Mouse (Mus musculus): ENCODE measurements around the gene Paox. TPM values are rescaled to one million over a fixed set of nuclear protein-coding genes. Genes with fewer than 3 reads are reported as not detected.

Paox gene
- 1 to 10 TPM; 2.4 to 3.7 TPM for polyA plus RNA-seq (2017; shearing (Covaris generic))

DNA sequence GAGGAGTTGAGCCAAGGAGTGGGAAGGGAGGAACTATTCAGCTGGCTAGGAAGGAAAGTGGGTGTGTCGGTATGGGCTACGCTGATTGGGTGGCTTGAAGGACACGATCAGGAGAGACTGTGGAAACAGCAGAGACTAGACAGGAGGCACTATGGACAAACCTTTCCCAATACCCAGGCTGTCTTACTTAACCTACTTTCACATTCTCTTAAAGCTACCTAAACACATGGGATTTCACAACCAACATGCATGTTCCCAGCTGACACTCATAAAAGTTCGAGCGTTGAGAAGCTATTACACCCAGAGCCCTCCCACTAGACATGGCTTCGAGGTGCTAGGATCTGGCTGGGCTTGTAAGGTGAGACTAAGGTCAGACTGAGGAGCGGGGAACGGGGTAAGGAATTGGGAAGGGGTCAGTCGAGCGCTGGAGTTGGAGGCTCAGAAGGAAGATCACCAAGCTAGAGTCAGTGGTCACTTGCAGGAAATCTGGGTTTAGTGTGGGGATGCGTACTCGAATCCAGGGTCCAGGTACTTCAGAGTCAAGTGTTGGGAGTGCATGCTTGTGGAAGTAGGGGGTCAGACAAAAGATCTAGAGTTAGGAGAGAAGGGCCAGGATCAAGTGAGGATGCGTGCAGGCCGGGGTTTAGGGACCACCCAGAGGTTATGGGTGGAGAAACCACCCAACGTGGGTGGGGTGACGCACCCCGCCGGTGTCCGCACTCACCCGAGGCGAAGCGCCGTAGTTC, at the start of gene Paox:
Gene Paox (plus strand): TSS at position 217 of the 746 bp plus-strand sequence.
- ATAC-seq = peak; percentile 7

DNA sequence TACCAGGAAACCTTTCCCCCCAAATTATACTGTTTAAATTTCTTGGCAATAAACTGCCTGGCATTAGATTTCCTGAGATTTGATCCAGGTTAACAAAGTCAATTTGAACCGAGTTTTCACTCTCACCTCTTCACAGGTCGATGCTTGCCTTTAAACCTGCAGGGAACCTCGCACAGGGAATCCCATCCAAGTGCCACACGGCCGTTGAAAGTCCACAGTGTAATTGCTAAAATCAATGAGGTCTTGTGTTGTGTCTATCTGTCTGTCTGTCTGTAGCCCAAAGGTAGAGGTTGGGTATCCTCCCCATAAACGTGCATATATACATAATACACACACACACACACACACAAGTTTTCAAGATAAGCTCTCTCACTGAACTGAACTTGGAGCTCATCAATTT, 48.2 kb upstream of the Paox start:
- no peak for ATAC-seq

DNA sequence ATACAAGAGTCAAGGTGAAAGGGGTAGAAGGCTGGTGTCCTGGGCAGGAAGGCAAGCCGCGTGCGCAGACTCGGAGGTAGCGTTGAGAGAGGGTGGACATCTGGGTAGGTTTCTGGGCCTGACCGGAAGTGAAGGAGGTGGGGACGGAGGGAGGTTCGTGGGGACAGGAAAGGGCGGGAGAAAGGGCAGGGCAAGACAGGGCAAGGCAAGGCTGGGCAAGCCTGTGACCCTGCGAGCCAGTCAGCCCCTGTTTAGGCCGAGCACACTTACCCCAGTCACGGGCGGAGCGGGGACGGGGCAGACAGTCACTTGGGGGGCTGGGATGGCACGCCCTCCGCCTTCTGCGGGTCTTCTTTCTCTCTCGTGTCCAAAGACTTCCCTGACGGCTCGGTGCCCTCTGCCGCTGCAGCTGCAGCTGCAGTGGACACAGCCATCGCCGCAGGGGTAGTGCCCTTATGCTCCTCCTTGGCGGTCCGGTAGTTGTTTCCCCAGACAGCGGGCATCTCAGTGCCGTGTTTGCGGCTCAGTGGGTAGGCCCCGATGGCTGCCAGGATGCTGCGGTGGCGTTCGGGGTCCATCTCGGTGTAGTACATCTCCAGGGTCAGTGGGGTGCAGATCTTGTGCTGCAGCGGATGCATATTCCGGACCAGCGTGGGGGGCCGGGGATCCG, 45.4 kb upstream of the Paox start:
- no peak for ATAC-seq

DNA sequence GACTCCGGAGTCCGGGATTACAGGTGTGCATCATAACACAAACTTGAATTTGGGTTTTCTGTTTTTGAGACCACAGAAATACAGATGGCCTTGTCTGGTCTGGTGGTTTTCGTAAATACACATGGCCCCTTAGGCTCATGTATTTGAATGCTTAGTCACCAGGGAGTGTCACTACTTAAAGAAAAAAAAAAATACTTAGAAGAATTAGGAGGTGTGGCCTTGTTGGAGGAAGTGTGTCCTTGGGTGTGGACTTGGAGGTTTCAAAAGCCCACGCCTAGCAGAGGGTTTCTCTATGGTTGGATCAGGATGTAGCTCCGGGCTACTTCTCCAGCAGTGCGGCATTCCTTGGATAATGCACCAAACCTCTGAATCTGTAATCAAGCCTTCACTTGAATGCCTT, 37.9 kb upstream of the Paox start:
- ATAC-seq = no peak

DNA sequence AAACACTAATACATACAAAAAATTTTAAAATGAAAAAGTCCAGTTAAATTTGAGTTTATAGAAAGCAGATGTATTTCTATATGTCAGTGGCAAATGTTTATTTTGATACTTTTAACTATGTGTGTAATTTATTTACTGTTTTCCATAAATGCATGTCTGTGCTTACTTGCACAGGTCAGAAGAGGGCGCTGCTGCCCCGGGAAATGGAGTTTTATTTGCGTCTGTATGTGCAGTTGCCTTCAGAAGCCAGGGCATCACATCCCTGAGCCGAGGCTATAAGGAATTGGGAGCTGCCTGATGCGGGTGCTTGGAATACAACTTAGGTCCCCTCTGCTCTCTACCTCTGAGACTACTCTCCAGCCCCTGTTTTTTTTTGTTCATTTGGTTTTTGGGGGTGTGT, 36.9 kb upstream of the Paox start:
- ATAC-seq = peak; percentile 66

DNA sequence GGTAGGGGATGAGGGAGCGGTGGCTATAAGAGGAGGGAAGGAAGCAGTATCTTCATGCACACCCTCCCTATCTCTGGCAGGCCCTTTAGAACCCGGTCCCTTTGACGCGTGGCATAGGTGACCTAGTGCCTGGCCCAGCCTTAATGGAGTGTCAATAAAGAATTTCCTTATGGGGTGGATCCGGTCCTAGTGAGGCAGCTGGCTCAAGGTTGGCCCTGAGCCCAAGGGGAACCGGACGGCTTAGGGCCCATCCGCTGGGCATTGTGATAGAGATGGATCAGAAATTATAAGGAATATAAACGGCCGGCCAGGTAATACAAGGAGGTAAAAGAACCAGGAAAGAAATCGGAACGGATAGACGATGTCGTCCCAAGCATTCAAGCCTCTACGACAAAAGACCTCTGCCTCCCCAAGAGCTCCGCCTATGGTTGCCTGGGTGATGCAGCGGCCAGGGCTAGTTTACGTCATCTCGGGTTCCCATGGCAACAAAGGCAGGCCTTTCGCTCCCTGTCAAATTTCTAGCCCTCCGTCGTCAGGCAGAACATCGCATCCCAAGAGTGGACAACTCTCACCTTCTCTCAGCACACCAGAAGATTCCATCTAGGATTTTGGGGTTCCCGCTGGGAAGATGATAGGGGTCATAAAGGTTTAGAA, 35.0 kb upstream of the Paox start:
- ATAC-seq = peak; percentile 71

DNA sequence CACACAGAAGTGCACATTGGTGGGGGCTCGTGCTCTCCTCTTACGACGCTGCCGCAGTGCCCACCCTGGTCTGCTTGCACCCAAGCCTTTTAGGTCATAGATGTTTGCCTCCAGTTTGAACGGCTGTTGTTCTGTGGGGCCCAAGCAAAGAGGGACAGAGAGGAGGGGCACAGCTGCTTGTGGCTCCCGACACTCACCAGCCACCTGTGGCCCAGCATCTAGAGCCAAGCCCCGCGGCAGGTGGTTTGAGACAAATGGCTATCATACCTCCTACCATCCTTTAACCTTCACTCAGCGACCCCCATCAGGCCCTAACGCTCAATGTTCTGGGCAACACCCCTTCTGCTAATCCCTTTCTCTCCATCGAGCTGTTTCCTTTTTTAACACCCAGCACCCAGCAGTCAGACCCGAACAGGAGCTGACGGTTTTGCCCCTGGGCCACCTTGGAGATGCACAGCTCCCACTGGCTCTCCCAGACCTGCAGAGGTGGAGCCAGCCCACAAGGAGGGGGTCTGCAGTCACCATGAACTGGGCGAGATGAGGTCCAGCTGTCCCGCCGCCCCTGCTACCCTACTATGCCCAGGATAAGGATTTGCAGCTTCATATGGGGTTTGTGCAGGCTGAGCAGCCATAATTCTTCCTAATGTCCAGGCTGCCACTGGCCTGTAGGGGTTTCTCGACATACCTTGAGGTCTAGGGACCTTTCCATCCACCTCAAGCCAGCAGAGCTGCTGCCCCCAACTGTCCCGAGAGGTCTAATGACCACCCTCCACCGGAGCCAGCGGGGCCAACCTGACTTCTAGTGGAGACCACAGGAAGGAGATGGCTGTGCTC, 34.0 kb upstream of the Paox start:
- ATAC-seq = no peak

DNA sequence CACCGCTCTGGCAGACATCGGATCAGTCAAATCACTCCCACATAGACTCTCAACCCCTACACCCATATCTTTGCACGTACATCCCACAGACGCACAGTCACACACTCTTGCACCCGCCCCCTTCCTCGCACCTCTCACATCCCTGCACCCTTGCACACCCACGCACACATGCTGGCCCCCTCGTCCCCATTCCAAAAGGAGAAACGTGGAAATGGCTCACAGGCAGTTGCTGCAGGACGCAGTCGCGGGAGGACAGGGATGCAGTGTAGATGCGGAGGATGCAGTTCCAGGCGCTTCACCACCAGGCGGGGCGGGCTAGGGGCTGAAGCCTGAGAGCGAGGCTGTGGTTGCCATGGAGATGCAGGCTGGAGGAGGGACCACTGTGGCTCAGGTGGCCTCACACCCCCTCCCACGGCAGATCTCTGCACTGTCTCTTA, 33.3 kb upstream of the Paox start, which contains the start of gene Caly:
Gene Caly (minus strand): TSS at position 307 of the 437 bp plus-strand sequence.
- no peak for ATAC-seq

DNA sequence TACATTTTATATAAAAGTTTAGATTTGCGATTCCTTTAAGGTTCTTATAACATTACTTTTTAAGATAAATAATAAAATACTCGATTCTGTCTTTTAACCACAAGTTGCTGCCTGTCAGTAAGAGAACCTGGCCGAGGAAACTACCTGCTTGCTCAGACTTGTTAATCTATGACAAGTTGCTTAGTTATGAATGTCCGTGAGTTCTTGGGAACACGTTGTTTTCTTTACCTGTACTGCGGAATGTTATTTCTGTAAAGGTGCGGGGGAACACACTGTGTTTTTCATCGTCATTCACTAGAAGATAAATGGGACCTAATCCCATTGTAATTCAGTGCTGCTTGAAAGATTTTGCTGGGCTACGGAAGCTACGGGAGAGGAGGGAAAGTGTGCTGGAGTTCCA, 25.0 kb upstream of the Paox start:
- ATAC-seq = no peak

DNA sequence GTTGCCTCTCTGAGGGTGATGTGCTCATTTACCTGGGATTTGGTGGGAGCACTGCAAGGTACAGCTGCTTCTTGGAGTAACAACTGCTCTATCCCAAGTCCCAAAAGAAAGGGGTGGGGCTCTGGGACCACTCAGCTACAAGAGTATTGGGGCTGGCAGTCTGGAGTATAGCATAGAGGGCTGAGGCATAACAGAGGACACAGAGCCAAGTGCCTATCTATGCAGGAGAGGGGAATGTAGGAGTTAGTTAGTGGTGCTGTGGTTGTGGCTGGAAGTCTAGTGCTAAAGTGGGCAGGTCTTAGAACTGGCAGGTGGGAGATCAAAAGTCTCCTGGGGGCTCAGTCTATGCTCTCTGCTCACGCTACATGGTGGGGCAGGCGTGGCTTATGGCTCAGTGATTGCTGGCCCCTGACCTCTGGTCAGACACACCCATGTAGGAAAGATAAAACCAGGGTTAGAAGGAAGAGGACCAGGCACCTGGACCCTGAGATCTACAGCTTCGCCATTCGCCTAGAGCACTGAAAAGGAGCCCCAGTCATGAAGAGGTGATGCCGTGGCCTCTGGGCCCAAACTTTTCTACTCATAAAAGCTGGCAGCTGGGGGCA, 22.6 kb upstream of the Paox start, which contains the start of gene Prap1:
Gene Prap1 (plus strand): TSS at position 472 of the 605 bp plus-strand sequence.
- no peak for ATAC-seq

DNA sequence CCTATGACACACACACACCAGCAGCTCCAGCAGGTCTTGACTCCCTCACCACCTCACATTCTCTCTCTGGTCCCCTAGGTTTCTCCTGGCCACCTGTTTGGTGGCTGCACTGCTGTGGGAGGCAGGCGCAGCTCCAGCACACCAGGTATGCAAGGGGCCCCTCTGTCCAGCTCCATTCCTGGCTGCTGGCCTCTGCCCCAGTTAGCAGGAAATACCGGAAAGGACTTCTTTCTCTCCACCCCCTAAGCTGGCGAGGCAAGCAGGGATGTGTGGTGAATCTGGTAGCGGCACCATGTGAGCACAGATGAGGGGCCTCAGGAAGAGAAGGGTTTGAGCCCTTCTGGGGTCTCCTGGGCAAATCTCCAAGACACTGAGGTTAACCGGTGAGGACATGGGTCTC, 20.6 kb upstream of the Paox start:
- no peak for ATAC-seq

DNA sequence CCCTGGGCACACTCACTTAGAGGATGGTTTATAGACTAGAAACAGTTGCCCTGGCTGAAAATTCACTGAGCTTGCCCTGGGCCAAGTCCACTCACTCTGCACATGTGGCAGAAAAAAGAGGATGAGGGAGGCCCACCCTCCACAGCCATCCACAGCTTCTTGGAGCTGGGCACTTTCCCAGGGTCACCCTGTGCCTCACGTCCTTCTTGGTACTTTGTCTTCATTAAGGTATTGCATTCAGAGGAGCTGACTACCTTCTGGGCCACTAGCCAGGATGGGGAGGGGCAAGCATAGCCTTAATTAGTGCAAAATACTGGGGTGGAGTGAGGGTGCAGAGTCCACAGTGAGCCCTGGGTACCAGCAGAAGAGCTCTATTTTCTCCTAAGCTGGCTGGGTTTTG, 20.0 kb upstream of the Paox start:
- ATAC-seq = no peak

DNA sequence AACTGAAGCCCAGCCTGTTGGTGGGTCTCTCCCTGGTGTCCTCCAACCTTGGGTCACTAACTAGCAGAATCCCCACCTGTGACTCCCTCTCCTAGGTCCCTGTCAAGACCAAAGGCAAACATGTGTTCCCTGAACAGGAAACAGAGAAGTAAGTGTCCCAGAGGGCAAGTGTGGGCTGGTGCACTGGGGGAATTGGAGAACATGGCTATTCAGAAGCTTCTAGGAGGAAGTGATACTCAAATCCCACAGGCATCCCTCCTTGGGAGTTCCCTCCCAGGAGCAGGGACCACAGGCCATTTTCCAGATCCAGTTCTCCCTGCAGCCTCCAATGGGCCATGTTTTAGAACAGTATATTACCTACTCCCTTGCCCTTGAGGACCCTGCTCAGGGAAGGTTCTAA, 19.5 kb upstream of the Paox start:
- no peak for ATAC-seq

DNA sequence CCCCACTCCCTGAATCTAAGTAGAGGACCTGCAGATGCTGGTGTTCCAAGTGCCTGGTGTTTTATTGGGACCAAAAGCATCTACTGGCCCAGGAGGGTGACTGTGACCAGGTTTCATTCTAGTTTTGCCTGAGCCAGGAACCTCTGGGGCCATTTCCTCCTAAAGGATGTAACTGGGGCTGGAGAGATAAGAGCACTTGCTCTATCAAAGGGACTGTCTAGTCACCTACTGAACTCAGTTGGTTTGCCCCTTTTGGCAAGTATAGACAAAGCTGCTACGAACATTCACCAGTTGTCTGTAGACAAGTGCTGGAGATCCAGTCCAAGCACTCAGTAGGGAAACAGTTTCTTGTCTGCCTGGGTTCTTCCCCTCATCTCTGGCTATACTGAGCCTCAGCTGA, 17.1 kb upstream of the Paox start:
- ATAC-seq = no peak

DNA sequence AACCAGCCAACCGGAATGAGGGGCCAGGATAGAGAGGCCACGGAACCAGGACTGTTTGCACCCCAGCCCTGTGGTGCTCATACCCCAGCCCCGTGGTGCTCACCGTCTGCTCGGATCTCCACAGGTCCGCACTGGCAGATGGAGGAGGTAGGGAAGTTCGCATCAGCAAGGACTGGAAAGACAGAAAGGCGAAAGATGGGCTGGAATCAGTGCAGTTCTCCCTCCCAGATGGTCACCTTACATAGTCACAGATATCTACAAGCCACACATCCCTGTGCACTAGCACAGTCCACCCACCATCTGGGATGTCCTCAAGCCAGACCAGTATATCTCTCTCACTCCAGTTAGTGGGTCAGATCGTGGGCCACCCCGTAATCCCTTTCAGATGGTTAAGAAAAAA, 14.1 kb upstream of the Paox start:
- ATAC-seq = no peak

DNA sequence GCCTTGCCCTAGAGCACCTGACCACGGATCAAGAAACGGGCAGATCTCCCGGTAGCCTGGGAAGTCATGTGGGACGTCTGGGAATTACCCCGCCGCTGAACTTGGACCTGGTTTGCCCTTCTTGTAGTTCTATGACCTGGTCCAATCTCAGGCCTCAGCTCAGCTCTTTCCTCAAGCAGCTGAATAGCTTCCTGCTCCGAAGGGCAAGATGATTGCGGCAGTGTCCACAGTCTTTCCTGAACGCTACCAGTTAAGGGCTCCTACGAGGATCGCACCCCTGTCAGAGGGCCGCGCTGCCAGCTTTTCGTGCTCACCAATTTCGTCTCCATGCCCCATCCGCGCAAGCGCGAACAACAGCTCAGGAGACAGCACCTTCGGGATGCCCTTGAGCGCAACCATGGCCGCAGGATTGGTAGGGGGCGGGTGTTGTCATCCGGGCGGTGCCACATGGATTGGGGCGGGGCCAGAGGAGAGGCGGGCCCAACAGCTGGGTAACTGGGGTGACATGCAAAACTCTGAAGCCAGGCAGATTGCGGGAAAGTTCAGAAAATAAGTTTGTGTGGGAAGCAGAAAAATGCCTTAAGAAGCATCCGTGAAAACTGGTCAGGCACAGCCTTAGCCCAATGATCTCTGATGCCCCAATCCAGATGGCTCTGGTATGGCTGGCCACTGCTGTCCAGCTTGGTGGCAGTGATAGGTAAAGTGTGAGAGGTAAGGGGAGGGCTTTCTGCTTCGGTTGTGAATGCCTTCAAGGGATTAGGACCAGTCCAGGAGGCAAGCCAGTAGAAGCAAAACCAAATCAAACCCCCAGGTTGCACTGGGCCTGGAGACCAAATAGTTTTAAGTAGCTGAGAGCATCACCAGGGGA, 13.4 kb upstream of the Paox start, which contains the start of gene Fuom:
Gene Fuom (minus strand): TSS at position 449 of the 868 bp plus-strand sequence.
- peak; percentile 98 for ATAC-seq

DNA sequence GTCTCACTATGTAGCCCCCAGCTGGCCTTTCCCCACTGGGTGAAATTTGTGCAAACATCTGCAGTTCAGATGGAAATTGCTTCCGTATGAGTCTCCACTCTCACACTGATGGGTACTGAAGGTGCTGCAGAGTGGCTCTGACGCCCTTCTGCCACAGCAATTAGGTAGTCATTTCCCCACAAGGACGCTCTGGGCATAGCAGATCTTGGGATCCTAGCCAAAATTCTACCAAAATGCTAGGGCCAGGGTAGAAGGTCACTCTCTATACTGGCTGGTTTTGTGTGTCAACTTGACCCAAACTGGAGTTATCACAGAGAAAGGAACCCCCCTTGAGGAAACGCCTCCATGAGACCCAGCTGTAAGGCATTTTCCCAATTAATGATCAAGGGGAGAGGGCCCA, 11.6 kb upstream of the Paox start:
- ATAC-seq = no peak

DNA sequence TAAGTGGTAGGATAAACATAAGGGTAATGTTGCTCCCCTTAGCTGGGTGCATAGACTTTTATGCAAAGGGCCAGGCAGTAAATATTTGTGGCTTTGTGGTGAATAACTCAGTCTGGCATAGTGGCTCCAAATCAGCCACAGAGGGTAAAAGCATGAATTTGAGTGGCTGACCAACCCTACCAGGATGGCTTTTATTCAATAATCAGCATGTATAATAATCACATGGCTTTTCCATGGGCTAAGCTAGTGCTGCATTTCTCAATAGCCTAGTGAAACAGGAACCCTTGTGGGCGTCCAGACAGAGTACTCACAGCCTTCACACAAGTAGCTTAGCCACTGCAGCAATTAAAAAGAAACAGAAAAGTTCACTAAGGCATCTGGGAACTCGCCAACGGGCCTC, 3.7 kb upstream of the Paox start:
- ATAC-seq = no peak

DNA sequence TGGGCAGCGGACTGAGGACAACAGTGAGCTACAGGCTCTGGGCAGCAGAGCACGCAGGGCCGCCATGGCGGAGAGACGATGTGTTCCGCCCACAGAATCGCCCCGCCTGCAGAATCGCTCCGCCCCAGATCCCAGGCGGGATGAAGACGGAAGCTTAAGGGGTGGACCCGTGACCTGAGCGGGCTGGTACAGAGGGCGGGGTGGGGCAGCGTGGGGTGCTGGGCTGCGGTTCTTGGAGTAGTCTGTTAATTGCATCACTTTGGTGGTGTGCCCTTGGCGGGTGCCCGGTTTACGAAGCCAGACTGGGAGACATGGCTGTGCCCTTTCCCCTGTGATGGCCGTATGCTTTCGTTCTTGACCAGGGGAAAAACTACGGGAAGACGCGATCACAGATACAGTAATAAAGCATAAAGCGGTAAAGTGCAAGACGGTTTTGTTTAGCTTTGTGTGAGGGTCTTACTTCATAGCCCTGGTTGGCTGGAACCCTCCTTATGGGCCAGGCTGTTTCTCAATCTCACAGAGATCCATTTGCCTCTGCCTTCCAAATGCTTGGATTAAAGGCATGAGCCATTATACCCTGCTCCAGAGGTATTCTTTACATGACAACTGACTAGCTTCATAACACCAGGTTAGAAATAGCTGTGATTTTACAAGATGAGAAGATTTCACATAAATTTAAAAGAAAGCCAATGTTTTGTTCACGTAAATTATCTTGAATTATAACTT, 893 bp downstream of the Paox start, which contains the start of gene Echs1:
Gene Echs1 (minus strand): TSS at position 148 of the 726 bp plus-strand sequence.
- peak; percentile 100 for ATAC-seq

DNA sequence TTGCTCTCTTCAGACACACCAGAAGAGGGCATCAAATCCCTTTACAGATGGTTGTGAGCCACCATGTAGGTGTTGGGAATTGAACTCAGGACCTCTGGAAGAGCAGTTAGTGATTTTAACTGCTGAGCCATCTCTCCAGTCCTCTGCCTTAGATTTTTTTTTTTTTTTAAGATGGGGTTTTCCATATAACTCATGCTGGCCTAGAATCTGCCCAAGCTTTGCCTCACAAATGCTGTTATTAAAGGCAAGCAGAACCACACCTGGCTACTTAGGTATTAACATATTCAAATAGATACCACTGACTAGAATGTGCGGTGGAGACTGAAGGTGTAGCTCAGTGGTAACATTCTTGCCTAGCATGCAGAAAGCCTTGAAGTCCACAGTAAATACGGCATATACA, 4.9 kb downstream of the Paox start:
- ATAC-seq = no peak
